Mouse (Mus musculus) mouse embryonic stem cell (cell line): ENCODE results near the gene Gm26897.

Experiments used
- in situ Hi-C, 2 experiments: fragments of 300-500 bp; cut with MboI; formaldehyde crosslinking; loops; 1 replicate in 1 of 2; 3 replicates in 1 of 2; pipeline ENCODE4 v1.14.3; 2019 to 2020; ENCODE audit warnings: low sequenced_read_pairs in 2 of 2, low pct_unique_long_range_greater_than_20kb in 1 of 2, mixed read lengths in 1 of 2; ENCODE audit not compliant: unreplicated experiment in 1 of 2

The Gm26897 gene

GRCm38 (mm10) chr5:111733851-111734250 lies at the start of gene Gm26897:
TSS of gene Gm26897 (plus strand) at chr5:111733924.
- in situ Hi-C loops = no loop called here

- in situ Hi-C loops = no loop called here
These were observed 46.4 kb upstream of the Gm26897 start for GRCm38 (mm10) chr5:111687370-111687769.

- in situ Hi-C loops = no loop called here
These were observed 45.1 kb upstream of the Gm26897 start for GRCm38 (mm10) chr5:111688584-111688983.

- in situ Hi-C loops = no loop called here
These were observed 35.7 kb upstream of the Gm26897 start for GRCm38 (mm10) chr5:111697996-111698395.

GRCm38 (mm10) chr5:111699711-111700303 lies 33.9 kb upstream of the Gm26897 start:
- in situ Hi-C loops = no loop called here

GRCm38 (mm10) chr5:111701634-111702329 lies 31.9 kb upstream of the Gm26897 start:
- in situ Hi-C loops = no loop called here

- in situ Hi-C loops = no loop called here
These were observed 30.1 kb upstream of the Gm26897 start for GRCm38 (mm10) chr5:111703586-111703985.

- in situ Hi-C loops = no loop called here
These were observed 29.4 kb upstream of the Gm26897 start for GRCm38 (mm10) chr5:111704326-111704725.

- in situ Hi-C loops = no loop called here
These were observed 24.4 kb upstream of the Gm26897 start for GRCm38 (mm10) chr5:111709195-111709901.

- in situ Hi-C loops = no loop called here
These were observed 14.7 kb upstream of the Gm26897 start for GRCm38 (mm10) chr5:111719018-111719417.

GRCm38 (mm10) chr5:111720726-111721125 lies 13.0 kb upstream of the Gm26897 start:
- in situ Hi-C loops = no loop called here

GRCm38 (mm10) chr5:111724713-111725112 lies 9.0 kb upstream of the Gm26897 start:
- in situ Hi-C loops = no loop called here

- in situ Hi-C loops = no loop called here
These were observed 8.4 kb upstream of the Gm26897 start for GRCm38 (mm10) chr5:111725195-111725920.

- in situ Hi-C loops = no loop called here
These were observed 5.3 kb upstream of the Gm26897 start for GRCm38 (mm10) chr5:111728411-111728810.

GRCm38 (mm10) chr5:111730560-111731167 lies 3.1 kb upstream of the Gm26897 start:
- in situ Hi-C loops = no loop called here

- in situ Hi-C loops = no loop called here
These were observed 1.5 kb upstream of the Gm26897 start for GRCm38 (mm10) chr5:111732194-111732593.

GRCm38 (mm10) chr5:111739480-111739879 lies 5.8 kb downstream of the Gm26897 start:
- in situ Hi-C loops = no loop called here

- in situ Hi-C loops = no loop called here
These were observed 6.9 kb downstream of the Gm26897 start for GRCm38 (mm10) chr5:111740384-111741275.
